Mouse (Mus musculus) lung, adult 2 months (tissue): Measurements from ENCODE around the gene Daglb.

Source experiments
- CTCF ChIP-seq: fragments of 200-500 bp; IDR thresholded peaks from 2 replicates; pipeline ENCODE4 v1.5.1; 2011; ENCODE audit warnings: mild to moderate bottlenecking, low read length, control low read depth; ENCODE audit not compliant: insufficient read depth
- POLR2A ChIP-seq: fragments of 200-500 bp; IDR thresholded peaks from 2 replicates; pipeline ENCODE4 v1.6.1; 2011; ENCODE audit warnings: low read depth, mild to moderate bottlenecking, control low read depth, low read length, borderline replicate concordance; ENCODE audit errors: extremely low read depth

GRCm38 (mm10) chr5:143539111-143539510, 74.7 kb downstream of the Daglb start:
- TF ChIP-seq CTCF, result no peak
- no peak for TF ChIP-seq POLR2A
